Mouse (Mus musculus): ENCODE measurements around the gene Thap11. TPM values are rescaled to one million over a fixed set of nuclear protein-coding genes. Genes with fewer than 3 reads are reported as not detected.
A peak's percentile ranks its signal among the peaks of the same experiment; 100 is the strongest.

The Thap11 gene
- 65.9 and 68.3 TPM in 2 replicates for polyA plus RNA-seq (2015; fragmentation: Nextera tagmentation; extraction: Ambion mirVana)

DNA sequence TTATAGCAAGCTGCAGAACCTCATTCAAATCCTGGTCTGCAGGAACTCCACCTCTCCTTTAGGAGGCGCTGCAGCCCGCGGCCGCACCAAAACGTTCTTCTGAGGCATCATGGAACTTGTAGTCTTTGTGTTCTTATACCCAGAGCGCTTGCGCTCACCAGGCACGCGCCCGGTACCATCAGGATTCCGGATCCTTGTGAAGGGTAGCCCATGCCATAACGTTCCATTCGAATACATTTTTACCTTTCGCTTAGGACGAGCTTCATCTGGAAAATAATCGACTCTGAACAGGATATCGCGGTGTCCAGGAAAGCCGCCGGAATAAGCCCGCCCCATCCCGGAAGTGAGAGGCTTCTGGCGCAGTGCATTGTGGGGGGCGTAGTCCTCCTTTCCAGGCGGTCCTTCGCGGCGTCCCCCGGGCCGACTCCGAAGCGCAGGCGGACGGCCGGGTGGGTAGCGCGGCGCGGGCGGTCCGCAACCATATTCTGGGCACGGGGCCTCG is at the start of gene Thap11:
TSS of gene Thap11 (plus strand) at position 418 of the 502 bp plus-strand sequence.
- under 1% methylated on average over 43 of the region's 43 CpGs for WGBS
- H3K4me1 ChIP-seq = peaks cover 54% of the 10 kb centered on the region

GRCm38 (mm10) chr8:105805346-105805745 is 49.6 kb upstream of the Thap11 start:
- H3K4me2 ChIP-seq = no peak overlapping the region
- no peak overlapping the region for H3K4me3 ChIP-seq
- H3K27me3 ChIP-seq = no peaks in the 10 kb centered on the region
- no peaks in the 10 kb centered on the region for H3K9me3 ChIP-seq (replicated peaks)
- WGBS = 81% methylated on average over 3 of the region's 3 CpGs
- H3K27ac ChIP-seq = no peak overlapping the region
- H3K36me3 ChIP-seq (ENCODE audit: poor library complexity, severe bottlenecking) = peaks cover 26% of the 10 kb centered on the region
- H3K9ac ChIP-seq = no peak overlapping the region
- ATAC-seq = no peak
- H3K4me1 ChIP-seq = no peaks in the 10 kb centered on the region

More for the DNA sequence above, at the start of gene Thap11:
- Histone ChIP-seq H3K9ac (peak within 1 kb of the TSS; percentile 89), H3K36me3 (ENCODE audit: poor library complexity, severe bottlenecking) (peaks cover 8% of the 10 kb centered on the region), H3K4me2 (peak within 1 kb of the TSS; percentile 100), H3K27ac (peak within 1 kb of the TSS; percentile 79), H3K9me3 (replicated peaks) (no peaks in the 10 kb centered on the region), H3K4me3 (peak within 1 kb of the TSS; percentile 78), H3K27me3 (no peaks in the 10 kb centered on the region)
- ATAC-seq = peak; percentile 93

DNA sequence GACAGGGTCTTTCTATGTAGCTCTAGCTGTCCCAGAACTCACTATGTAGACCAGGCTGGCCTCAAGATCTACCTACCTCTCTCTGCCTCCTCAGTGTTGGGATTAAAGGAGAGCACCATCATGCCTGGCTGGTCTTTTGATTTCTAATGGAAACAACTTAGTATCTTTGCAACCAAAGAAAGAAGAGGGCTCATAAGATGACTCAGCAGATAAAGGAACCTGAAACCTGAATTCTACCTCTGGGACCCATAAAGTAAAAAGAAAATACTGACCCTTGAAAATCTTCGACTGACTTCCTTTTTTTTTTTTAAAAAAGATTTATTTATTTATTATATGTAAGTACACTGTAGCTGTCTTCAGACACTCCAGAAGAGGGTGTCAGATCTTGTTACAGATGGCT is 49.0 kb upstream of the Thap11 start:
- Histone ChIP-seq H3K9me3 (replicated peaks) (no peaks in the 10 kb centered on the region), H3K27me3 (no peaks in the 10 kb centered on the region), H3K4me3 (no peak overlapping the region), H3K27ac (no peak overlapping the region), H3K4me2 (no peak overlapping the region), H3K36me3 (ENCODE audit: poor library complexity, severe bottlenecking) (peaks cover 31% of the 10 kb centered on the region), H3K4me1 (no peaks in the 10 kb centered on the region), H3K9ac (no peak overlapping the region)
- ATAC-seq = no peak
- WGBS = 93% methylated on average over 1 of the region's 1 CpGs

- no peaks in the 10 kb centered on the region for H3K9me3 ChIP-seq (replicated peaks)
- no peak for ATAC-seq
- no peaks in the 10 kb centered on the region for H3K27me3 ChIP-seq
- H3K9ac ChIP-seq = no peak overlapping the region
- peaks cover 43% of the 10 kb centered on the region for H3K36me3 ChIP-seq (ENCODE audit: poor library complexity, severe bottlenecking)
- WGBS = 88% methylated on average over 5 of the region's 5 CpGs
- no peak overlapping the region for H3K4me3 ChIP-seq
- no peak overlapping the region for H3K27ac ChIP-seq
- no peaks in the 10 kb centered on the region for H3K4me1 ChIP-seq
- no peak overlapping the region for H3K4me2 ChIP-seq
Observed at GRCm38 (mm10) chr8:105807766-105808165, 47.2 kb upstream of the Thap11 start.

DNA sequence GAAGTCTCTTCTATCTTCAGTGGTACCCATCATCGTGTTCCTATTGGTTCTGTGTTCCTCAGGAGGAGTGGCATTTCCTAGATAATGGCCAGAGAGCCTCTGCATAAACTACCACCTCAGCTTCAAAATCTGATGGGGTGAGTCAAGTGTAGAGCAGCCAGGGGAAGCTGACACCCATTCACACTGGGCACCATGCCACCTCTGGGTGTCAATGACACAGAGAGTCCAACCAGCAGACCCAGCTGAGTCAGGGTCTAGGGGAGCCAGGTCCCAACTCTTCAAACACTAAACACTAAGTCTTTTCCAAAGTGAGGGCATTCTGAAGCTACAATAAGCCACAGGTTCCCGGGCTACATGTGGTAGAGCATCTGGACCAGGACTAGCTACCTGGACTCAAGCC is 46.5 kb upstream of the Thap11 start:
- WGBS = 97% methylated on average over 2 of the region's 2 CpGs
- Histone ChIP-seq H3K9ac (no peak overlapping the region), H3K9me3 (replicated peaks) (no peaks in the 10 kb centered on the region), H3K4me1 (no peaks in the 10 kb centered on the region), H3K4me3 (no peak overlapping the region), H3K27ac (no peak overlapping the region), H3K4me2 (no peak overlapping the region), H3K27me3 (no peaks in the 10 kb centered on the region), H3K36me3 (ENCODE audit: poor library complexity, severe bottlenecking) (peaks cover 43% of the 10 kb centered on the region)
- ATAC-seq = no peak

- H3K4me3 ChIP-seq = no peak overlapping the region
- no peak overlapping the region for H3K9ac ChIP-seq
- no peaks in the 10 kb centered on the region for H3K9me3 ChIP-seq (replicated peaks)
- peaks cover 36% of the 10 kb centered on the region for H3K36me3 ChIP-seq (ENCODE audit: poor library complexity, severe bottlenecking)
- H3K27ac ChIP-seq = no peak overlapping the region
- no peaks in the 10 kb centered on the region for H3K27me3 ChIP-seq
- no peaks in the 10 kb centered on the region for H3K4me1 ChIP-seq
- H3K4me2 ChIP-seq = no peak overlapping the region
- WGBS = 98% methylated on average over 6 of the region's 6 CpGs
- ATAC-seq = no peak
Observed at GRCm38 (mm10) chr8:105810245-105810786, 44.6 kb upstream of the Thap11 start.

DNA sequence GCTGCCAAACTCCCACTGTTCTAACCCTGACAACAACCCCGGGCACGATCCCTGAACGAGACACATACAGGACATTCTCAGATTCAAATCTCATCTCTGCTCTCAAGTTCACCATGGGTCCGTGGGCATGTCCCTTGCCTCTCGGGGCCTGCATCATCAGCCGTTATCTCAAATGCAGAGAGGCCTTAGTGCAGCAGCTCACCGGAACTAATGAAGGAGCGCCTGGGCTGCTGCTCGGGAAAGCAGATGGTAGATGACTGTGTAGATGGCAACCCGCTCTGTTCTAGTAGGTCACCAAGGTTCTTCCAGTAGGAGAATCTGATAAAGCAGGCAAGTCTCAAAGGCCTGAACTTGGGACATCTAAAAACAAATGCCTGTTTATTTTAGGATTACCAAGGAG is 43.9 kb upstream of the Thap11 start:
- Histone ChIP-seq H3K4me3 (no peak overlapping the region), H3K4me2 (no peak overlapping the region), H3K36me3 (ENCODE audit: poor library complexity, severe bottlenecking) (peaks cover 33% of the 10 kb centered on the region), H3K9ac (no peak overlapping the region; the same call in 1 of the 2 replicates), H3K9me3 (replicated peaks) (no peaks in the 10 kb centered on the region), H3K27me3 (no peaks in the 10 kb centered on the region), H3K4me1 (no peaks in the 10 kb centered on the region), H3K27ac (no peak overlapping the region)
- 91% methylated on average over 10 of the region's 10 CpGs for WGBS
- no peak for ATAC-seq

- Histone ChIP-seq H3K9ac (no peak overlapping the region), H3K4me3 (no peak overlapping the region), H3K27ac (no peak overlapping the region), H3K36me3 (ENCODE audit: poor library complexity, severe bottlenecking) (peaks cover 33% of the 10 kb centered on the region), H3K4me2 (no peak overlapping the region), H3K27me3 (no peaks in the 10 kb centered on the region), H3K4me1 (no peaks in the 10 kb centered on the region), H3K9me3 (replicated peaks) (no peaks in the 10 kb centered on the region)
- 82% methylated on average over 3 of the region's 3 CpGs for WGBS
- no peak for ATAC-seq
Observed at GRCm38 (mm10) chr8:105811543-105811942, 43.4 kb upstream of the Thap11 start.

DNA sequence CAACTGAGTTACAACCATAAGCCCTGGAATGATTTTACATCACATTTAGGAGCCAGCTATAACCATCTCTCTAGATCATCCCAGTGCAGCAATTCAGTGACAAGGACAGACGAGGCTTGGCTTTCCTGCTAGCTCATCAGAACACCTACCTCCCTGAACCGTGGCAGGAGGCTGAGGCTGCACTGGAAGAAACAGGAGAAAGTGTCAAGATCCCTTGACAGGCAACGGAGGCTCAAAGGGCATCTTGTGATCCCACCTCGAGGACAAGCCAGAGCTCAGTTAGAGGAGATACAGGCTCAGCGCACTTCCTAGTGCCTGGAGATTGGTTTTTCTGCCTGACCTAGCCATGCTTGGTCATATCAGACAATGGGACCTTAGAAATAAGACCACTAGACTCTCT is 42.4 kb upstream of the Thap11 start:
- Histone ChIP-seq H3K9ac (no peak overlapping the region), H3K27ac (no peak overlapping the region), H3K4me3 (no peak overlapping the region), H3K36me3 (ENCODE audit: poor library complexity, severe bottlenecking) (peaks cover 35% of the 10 kb centered on the region), H3K9me3 (replicated peaks) (no peaks in the 10 kb centered on the region), H3K27me3 (no peaks in the 10 kb centered on the region), H3K4me2 (no peak overlapping the region), H3K4me1 (no peaks in the 10 kb centered on the region)
- 91% methylated on average over 5 of the region's 5 CpGs for WGBS
- ATAC-seq = no peak

- Histone ChIP-seq H3K9me3 (replicated peaks) (no peaks in the 10 kb centered on the region), H3K9ac (no peak overlapping the region), H3K4me2 (no peak overlapping the region), H3K27ac (no peak overlapping the region), H3K27me3 (no peaks in the 10 kb centered on the region), H3K36me3 (ENCODE audit: poor library complexity, severe bottlenecking) (peaks cover 41% of the 10 kb centered on the region), H3K4me1 (no peaks in the 10 kb centered on the region), H3K4me3 (no peak overlapping the region)
- ATAC-seq = no peak
- 97% methylated on average over 6 of the region's 6 CpGs for WGBS
Observed at GRCm38 (mm10) chr8:105813241-105813640, 41.7 kb upstream of the Thap11 start.

GRCm38 (mm10) chr8:105819659-105820058 is 35.3 kb upstream of the Thap11 start:
- Histone ChIP-seq H3K9me3 (replicated peaks) (no peaks in the 10 kb centered on the region), H3K4me2 (no peak overlapping the region), H3K9ac (no peak overlapping the region), H3K4me1 (peaks cover under 1% of the 10 kb centered on the region; the same call in 1 of the 2 replicates), H3K27ac (no peak overlapping the region), H3K4me3 (no peak overlapping the region), H3K27me3 (no peaks in the 10 kb centered on the region), H3K36me3 (ENCODE audit: poor library complexity, severe bottlenecking) (peaks cover 67% of the 10 kb centered on the region)
- ATAC-seq = no peak
- WGBS = 93% methylated on average over 3 of the region's 3 CpGs

DNA sequence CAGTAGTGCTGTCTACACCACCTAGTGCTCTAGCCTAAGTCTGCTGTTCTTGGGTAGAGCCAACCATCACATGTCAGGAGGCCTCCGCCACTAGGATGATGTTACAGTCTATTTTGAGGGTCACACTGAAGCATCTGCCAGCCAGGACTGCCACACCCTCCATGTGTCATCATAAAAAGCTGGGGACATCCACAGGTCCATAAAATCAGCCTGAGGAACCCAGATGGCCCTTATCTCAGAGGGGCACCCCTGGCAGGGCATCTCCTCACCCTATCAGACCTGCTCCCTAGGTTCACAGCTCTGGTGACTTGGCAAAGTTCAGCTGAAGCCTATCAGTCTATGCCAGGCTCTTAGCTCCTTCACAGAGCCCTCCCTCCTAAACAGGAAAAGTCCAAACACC is 34.0 kb upstream of the Thap11 start:
- Histone ChIP-seq H3K4me1 (peaks cover 11% of the 10 kb centered on the region), H3K27me3 (no peaks in the 10 kb centered on the region), H3K4me3 (no peak overlapping the region), H3K4me2 (no peak overlapping the region), H3K9ac (no peak overlapping the region), H3K9me3 (replicated peaks) (no peaks in the 10 kb centered on the region), H3K27ac (no peak overlapping the region), H3K36me3 (ENCODE audit: poor library complexity, severe bottlenecking) (peaks cover 68% of the 10 kb centered on the region)
- ATAC-seq = no peak
- 96% methylated on average over 1 of the region's 1 CpGs for WGBS

DNA sequence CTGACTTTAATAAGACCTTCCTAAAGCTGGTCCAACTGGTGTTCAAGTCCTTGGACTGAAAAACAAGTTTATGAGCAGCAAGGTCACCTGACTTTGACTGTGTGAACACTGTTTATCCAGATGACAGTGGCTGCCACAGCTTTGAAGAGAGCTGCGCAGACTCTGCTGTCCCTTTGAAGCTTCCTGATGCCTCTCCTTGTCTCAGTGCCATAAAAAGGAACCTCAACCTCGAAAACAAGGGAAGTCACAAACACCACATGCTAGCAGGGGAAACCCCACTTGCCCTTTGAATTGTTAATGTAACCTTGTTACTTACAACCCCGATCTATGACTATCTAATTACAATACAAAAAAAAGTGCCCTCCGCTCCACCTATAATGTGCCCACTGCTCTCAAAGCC is 29.4 kb upstream of the Thap11 start:
- Histone ChIP-seq H3K9ac (peak overlapping the region; percentile 88; the same call in 1 of the 2 replicates), H3K27me3 (no peaks in the 10 kb centered on the region), H3K36me3 (ENCODE audit: poor library complexity, severe bottlenecking) (peaks cover 42% of the 10 kb centered on the region), H3K4me3 (peak overlapping the region; percentile 72), H3K4me2 (peak overlapping the region; percentile 89), H3K9me3 (replicated peaks) (no peaks in the 10 kb centered on the region), H3K27ac (no peak overlapping the region), H3K4me1 (peaks cover 22% of the 10 kb centered on the region)
- ATAC-seq = no peak
- WGBS = 87% methylated on average over 4 of the region's 4 CpGs

All from forebrain, embryonic 13.5 days (tissue).